Mouse (Mus musculus) adrenal gland, adult 10 weeks (tissue): ENCODE data around the gene Gin1. TPM values are rescaled to one million over a fixed set of nuclear protein-coding genes. Genes with fewer than 3 reads are reported as not detected.

Experiments
- polyA plus RNA-seq: library from polyadenylated mRNA; stranded (reverse); fragments of 350-450 nt; fragmentation: Illumina TruSeq; extraction: RNeasy Lipid Tissue Mini Kit (QIAGEN cat#74804); gene quantifications from one replicate; pipeline ENCODE4 v1.2.3, GENCODE M21; 2014; ENCODE audit warnings: low read depth, low replicate concordance

Gene Gin1
- 22.1 TPM for polyA plus RNA-seq

GRCm38 (mm10) chr1:97769904-97770753, at the start of gene Gin1, which contains the start of gene Ppip5k2:
Gene Gin1 (plus strand): TSS chr1:97770172.
Gene Ppip5k2 (minus strand): TSS chr1:97770411.

Other genes starting within 250 kb of the Gin1 start
- 38.2 TPM for gene D1Ertd622e, start 108.1 kb upstream of the Gin1 start, polyA plus RNA-seq
- gene Ppip5k2, start 239 bp downstream of the Gin1 start, polyA plus RNA-seq, result 27.9 TPM